Mouse (Mus musculus): Measurements from ENCODE around the gene Utp3. TPM values are rescaled to one million over a fixed set of nuclear protein-coding genes. Genes with fewer than 3 reads are reported as not detected.

The Utp3 gene
- polyA plus RNA-seq, 1 experiment from 2014 or later, result 48.3 TPM

DNA sequence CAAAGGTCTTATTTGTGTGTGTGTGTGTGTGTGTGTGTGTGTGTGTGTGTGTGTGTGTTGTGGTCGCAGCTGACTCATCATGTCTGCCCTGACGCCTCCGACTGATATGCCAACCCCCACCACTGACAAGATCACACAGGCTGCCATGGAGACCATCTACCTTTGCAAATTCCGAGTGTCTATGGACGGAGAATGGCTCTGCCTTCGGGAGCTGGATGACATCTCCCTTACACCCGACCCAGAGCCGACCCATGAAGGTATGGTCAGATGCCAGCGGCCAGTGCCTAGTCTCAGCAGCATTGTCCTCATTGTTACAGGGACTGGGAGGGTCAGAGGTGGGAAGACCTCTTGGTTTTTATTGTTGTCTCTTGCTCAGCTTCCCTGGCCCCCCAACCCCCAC lies 29.8 kb downstream of the Utp3 start:
- Histone ChIP-seq H3K4me2 (ENCODE audit: low read length) (peak overlapping the region; percentile 83), H3K4me3 (ENCODE audit: low read depth, low read length) (peak overlapping the region; percentile 67), H3K9ac (ENCODE audit: low read depth, low read length) (peak overlapping the region; percentile 77), H3K9me3 (replicated peaks; ENCODE audit: control insufficient read depth, low read length, poor library complexity, severe bottlenecking) (no peaks in the 10 kb centered on the region), H3K27ac (ENCODE audit: low read length) (peak overlapping the region; percentile 77), H3K4me1 (ENCODE audit: control insufficient read depth, insufficient read depth, low read length) (peaks cover 37% of the 10 kb centered on the region), H3K36me3 (ENCODE audit: control insufficient read depth, insufficient read depth, low read length) (no peaks in the 10 kb centered on the region), H3K27me3 (ENCODE audit: control insufficient read depth, insufficient read depth, low read depth, low read length) (no peaks in the 10 kb centered on the region)
- ATAC-seq, result peak; percentile 70
- 5% methylated on average over 9 of the region's 9 CpGs for WGBS

DNA sequence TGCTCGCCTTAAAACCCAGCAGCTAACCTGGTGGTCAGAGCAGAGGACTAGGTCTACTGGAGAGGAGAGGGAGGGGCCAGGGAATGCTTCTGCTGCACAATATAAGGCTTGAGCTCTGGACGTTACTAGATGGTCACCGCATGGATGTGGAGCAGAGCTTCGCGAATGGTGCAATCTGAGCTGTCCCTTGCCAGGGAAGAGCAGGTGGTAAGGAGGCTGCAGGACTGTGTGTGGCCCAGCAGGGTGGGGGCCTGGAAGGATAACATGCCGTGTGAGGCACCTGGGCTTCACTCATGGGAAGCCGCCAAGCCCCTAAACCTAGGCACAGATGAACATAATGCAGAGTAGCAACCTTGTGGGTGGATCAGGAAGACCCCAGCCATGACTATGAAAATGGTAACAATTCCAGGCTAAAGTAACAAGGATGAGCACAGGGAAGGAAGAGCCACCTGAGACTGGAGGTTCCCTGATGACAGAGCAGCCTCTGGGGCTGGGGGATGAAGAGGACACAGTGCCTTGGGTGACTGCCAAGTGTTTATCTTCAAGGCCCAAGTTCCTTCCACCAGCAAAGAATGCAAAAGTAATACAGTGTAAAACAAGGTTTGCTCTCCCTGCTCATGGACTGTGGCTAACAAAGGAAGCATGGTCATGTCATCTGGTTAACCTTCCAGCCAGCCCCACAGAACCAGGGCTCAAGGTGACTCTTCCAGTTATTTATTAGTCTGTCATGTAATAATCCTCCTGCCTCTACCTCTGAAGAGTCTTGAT lies 32.3 kb downstream of the Utp3 start:
- H3K9me3 ChIP-seq (replicated peaks; ENCODE audit: control insufficient read depth, low read length, poor library complexity, severe bottlenecking), result no peaks in the 10 kb centered on the region
- H3K4me3 ChIP-seq (ENCODE audit: low read depth, low read length), result peak overlapping the region; percentile 67
- no peaks in the 10 kb centered on the region for H3K36me3 ChIP-seq (ENCODE audit: control insufficient read depth, insufficient read depth, low read length)
- no peak for ATAC-seq
- peak overlapping the region; percentile 77 for H3K9ac ChIP-seq (ENCODE audit: low read depth, low read length)
- H3K4me1 ChIP-seq (ENCODE audit: control insufficient read depth, insufficient read depth, low read length), result peaks cover 41% of the 10 kb centered on the region
- no peaks in the 10 kb centered on the region for H3K27me3 ChIP-seq (ENCODE audit: control insufficient read depth, insufficient read depth, low read depth, low read length)
- H3K27ac ChIP-seq (ENCODE audit: low read length), result peak overlapping the region; percentile 6; the same call in 1 of the 2 replicates
- peak overlapping the region; percentile 83 for H3K4me2 ChIP-seq (ENCODE audit: low read length)
- 62% methylated on average over 7 of the region's 7 CpGs for WGBS

DNA sequence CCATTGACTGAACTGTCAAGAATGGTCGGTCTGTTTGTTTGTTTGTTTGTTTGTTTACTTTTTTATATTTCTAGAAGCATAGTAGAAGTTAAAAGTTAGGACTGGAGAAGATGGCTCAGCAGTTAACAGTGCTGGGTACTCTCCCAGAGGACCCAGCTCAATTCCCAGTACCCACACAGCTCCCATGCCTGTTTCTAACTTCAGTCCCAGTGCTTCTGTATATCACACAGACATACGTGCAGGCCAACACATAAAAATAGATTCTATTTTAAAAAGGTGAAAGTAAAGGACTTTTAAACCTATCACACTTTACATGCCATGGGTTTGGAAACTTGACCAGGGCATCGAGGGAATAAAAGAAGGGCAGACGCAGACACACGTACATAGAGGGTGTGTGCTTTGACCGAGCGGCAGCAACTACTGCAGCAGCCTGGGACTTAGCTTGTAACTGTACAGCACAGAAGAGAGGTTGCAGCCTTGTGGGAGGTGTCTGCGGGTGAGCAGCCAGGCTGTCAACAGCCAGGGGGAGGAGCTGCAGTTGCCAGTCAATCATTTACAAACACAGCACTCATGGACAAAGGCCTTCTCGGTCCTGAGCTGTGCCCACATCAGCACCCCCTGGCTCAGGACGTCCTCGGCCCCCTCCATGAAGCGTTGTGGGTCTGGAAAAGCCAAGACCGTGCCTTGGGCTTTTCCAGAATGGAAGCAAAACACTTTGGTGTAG lies 33.1 kb downstream of the Utp3 start:
- H3K36me3 ChIP-seq (ENCODE audit: control insufficient read depth, insufficient read depth, low read length), result no peaks in the 10 kb centered on the region
- peaks cover 43% of the 10 kb centered on the region for H3K4me1 ChIP-seq (ENCODE audit: control insufficient read depth, insufficient read depth, low read length)
- peak overlapping the region; percentile 58 for H3K9ac ChIP-seq (ENCODE audit: low read depth, low read length)
- peak overlapping the region; percentile 64 for H3K27ac ChIP-seq (ENCODE audit: low read length)
- H3K4me2 ChIP-seq (ENCODE audit: low read length), result peak overlapping the region; percentile 83
- H3K27me3 ChIP-seq (ENCODE audit: control insufficient read depth, insufficient read depth, low read depth, low read length), result no peaks in the 10 kb centered on the region
- peak overlapping the region; percentile 67 for H3K4me3 ChIP-seq (ENCODE audit: low read depth, low read length)
- WGBS, result 21% methylated on average over 13 of the region's 13 CpGs
- no peak for ATAC-seq
- H3K9me3 ChIP-seq (replicated peaks; ENCODE audit: control insufficient read depth, low read length, poor library complexity, severe bottlenecking), result no peaks in the 10 kb centered on the region

DNA sequence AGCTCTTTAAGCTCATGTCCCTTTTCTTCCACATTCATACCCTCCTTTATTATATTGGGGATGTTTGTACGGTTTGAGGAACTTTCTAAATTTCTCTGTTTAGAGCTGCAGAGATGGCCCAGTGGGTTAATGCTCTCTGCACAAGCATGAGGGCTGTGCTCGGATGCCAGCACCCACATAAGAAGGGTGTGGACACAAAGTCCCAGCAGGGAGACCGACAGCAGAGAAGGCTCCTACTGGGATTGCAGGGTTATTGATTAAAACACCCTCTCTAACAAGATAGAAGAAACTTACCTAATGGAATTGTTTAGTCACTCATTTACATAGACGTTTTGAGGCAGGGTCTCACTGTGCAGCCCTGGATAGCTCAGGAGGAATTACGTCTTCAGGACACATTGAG lies 34.2 kb downstream of the Utp3 start:
- H3K4me1 ChIP-seq (ENCODE audit: control insufficient read depth, insufficient read depth, low read length), result peaks cover 43% of the 10 kb centered on the region

DNA sequence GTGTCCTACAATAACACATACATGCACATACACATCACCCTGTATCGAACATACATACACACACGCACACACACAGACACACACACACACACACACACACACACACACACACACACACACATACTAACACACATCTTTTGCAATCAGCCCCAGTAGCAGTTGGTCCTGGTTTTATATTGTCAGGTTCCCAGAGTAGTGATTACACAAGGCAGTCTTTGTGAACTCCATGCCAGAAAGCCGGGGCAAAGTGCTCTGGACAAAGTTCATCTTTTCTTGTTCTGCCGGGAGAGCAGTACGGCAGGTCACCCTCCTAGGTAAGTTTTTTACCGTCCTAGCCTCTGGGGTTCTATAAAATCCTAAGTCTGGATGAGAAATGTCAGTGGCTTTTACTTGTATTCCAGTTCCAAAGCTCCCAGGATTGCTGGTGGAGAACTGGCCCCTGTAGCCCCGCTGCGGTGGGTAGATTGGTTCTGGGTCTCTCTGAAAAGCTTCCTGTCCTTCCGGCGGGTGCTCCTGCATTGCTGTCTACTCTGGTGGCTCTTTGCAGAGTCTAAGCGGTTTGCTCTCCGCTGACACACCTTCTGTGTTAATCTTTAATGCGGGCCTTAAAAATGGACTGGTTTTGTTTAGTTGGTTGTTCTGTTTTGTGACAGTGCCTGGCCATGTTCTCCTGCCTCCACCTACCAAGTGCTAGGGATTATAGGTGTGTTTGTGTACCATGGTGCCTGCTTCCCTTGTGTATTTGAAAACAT lies 39.3 kb downstream of the Utp3 start:
- Histone ChIP-seq H3K4me2 (ENCODE audit: low read length) (no peak overlapping the region), H3K36me3 (ENCODE audit: control insufficient read depth, insufficient read depth, low read length) (no peaks in the 10 kb centered on the region; the same call in 1 of the 2 replicates), H3K27me3 (ENCODE audit: control insufficient read depth, insufficient read depth, low read depth, low read length) (no peaks in the 10 kb centered on the region), H3K9ac (ENCODE audit: low read depth, low read length) (no peak overlapping the region), H3K27ac (ENCODE audit: low read length) (no peak overlapping the region), H3K4me1 (ENCODE audit: control insufficient read depth, insufficient read depth, low read length) (peaks cover 11% of the 10 kb centered on the region), H3K4me3 (ENCODE audit: low read depth, low read length) (no peak overlapping the region), H3K9me3 (replicated peaks; ENCODE audit: control insufficient read depth, low read length, poor library complexity, severe bottlenecking) (no peaks in the 10 kb centered on the region)
- 94% methylated on average over 13 of the region's 13 CpGs for whole genome bisulfite sequencing
- ATAC-seq, result no peak

More for the DNA sequence above, 34.2 kb downstream of the Utp3 start:
- Histone ChIP-seq H3K9ac (ENCODE audit: low read depth, low read length) (no peak overlapping the region), H3K27me3 (ENCODE audit: control insufficient read depth, insufficient read depth, low read depth, low read length) (no peaks in the 10 kb centered on the region), H3K4me2 (ENCODE audit: low read length) (peak overlapping the region; percentile 30; the same call in 1 of the 2 replicates), H3K9me3 (replicated peaks; ENCODE audit: control insufficient read depth, low read length, poor library complexity, severe bottlenecking) (no peaks in the 10 kb centered on the region), H3K4me3 (ENCODE audit: low read depth, low read length) (no peak overlapping the region), H3K36me3 (ENCODE audit: control insufficient read depth, insufficient read depth, low read length) (no peaks in the 10 kb centered on the region), H3K27ac (ENCODE audit: low read length) (no peak overlapping the region)
- WGBS, result 47% methylated on average over 5 of the region's 5 CpGs
- ATAC-seq, result no peak

DNA sequence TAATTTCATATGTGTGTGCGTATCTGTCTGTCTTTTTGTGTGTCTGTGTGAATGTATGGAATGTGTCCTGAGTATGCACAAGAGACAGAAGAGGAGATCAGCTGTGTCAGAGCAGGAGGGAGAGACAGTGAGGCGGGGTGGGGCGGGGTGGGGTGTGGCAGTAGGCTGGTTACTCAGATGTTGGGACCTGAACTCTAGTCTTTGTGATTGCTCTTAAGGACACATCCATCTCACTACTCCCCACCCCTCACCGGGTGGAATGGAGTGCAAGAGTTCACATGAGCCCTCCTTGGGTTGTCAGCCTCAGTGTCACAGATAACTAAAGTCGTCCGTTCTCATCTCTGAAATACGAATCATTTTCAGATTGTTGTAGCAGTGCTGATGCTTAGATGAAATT lies 39.9 kb downstream of the Utp3 start:
- no peaks in the 10 kb centered on the region for H3K27me3 ChIP-seq (ENCODE audit: control insufficient read depth, insufficient read depth, low read depth, low read length)
- H3K4me3 ChIP-seq (ENCODE audit: low read depth, low read length), result no peak overlapping the region
- no peak overlapping the region for H3K27ac ChIP-seq (ENCODE audit: low read length)
- no peaks in the 10 kb centered on the region; the same call in 1 of the 2 replicates for H3K36me3 ChIP-seq (ENCODE audit: control insufficient read depth, insufficient read depth, low read length)
- H3K9ac ChIP-seq (ENCODE audit: low read depth, low read length), result no peak overlapping the region
- no peak for ATAC-seq
- H3K4me2 ChIP-seq (ENCODE audit: low read length), result no peak overlapping the region
- WGBS, result 95% methylated on average over 7 of the region's 7 CpGs
- H3K9me3 ChIP-seq (replicated peaks; ENCODE audit: control insufficient read depth, low read length, poor library complexity, severe bottlenecking), result no peaks in the 10 kb centered on the region
- H3K4me1 ChIP-seq (ENCODE audit: control insufficient read depth, insufficient read depth, low read length), result peaks cover 5% of the 10 kb centered on the region

DNA sequence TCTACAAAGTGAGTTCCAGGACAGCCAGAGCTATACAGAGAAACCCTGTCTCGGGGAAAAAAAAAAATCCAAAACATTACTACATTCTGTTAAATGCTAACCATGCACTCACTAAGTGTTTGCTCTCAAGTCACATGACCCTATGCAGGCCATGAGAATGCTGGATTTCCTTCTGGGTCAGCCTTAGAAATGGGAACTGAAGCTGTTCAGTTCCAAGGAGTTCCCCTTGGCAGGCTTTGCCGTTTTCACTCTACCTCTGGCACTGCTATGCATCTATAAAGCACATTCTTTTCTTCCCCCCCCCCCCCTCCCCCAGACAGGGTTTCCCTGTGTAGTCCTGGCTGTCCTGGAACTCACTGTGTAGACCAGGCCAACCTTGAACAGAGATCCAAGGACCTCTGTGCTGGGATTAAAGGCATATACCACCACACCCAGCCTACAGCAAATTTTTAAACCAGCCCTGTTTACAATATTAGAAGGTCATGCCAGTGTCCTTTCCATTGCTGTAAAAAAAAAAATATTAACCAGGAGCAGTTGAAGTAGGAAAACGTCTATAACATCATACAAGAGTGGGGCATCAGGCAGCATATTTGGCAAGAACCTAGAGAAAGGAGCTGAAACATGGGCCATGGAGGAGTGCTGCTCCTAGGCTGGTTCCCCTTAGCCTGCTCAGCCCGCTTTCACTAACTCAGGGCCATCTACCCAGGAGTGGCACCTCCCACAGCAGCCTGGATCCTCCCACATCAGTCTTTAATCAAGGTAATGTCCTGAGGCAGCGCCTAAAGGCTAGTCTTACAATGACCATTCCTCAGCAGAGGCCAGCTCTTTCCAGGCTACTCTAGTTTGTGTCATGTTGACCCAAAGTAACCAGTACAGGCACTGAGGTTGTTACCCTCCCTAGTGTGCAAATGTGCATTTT lies 41.5 kb downstream of the Utp3 start:
- Histone ChIP-seq H3K9me3 (replicated peaks; ENCODE audit: control insufficient read depth, low read length, poor library complexity, severe bottlenecking) (no peaks in the 10 kb centered on the region), H3K4me3 (ENCODE audit: low read depth, low read length) (no peak overlapping the region), H3K27me3 (ENCODE audit: control insufficient read depth, insufficient read depth, low read depth, low read length) (no peaks in the 10 kb centered on the region), H3K27ac (ENCODE audit: low read length) (no peak overlapping the region), H3K4me2 (ENCODE audit: low read length) (no peak overlapping the region), H3K4me1 (ENCODE audit: control insufficient read depth, insufficient read depth, low read length) (peaks cover 2% of the 10 kb centered on the region; the same call in 1 of the 2 replicates), H3K36me3 (ENCODE audit: control insufficient read depth, insufficient read depth, low read length) (no peaks in the 10 kb centered on the region; the same call in 1 of the 2 replicates), H3K9ac (ENCODE audit: low read depth, low read length) (no peak overlapping the region)
- no peak for ATAC-seq
- WGBS, result 90% methylated on average over 5 of the region's 5 CpGs

DNA sequence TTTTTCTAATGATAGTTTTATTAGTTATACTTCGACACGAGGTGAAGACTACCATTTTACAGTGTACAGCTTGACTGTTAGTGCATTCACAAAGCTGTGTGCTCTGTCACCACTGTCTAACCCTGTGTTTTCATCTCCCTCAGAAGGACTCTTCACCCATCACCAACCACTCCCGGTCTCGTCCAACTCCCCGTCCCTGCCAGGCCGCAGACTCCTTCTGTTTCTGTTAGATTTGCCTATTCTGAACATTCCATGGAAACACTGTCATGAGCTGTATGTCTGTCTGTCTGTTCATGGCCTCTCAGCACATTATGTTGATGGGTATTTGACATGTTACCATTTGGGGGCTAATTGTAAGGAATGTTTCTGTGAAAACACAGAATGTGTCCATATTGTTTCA lies 44.7 kb downstream of the Utp3 start:
- Histone ChIP-seq H3K27me3 (ENCODE audit: control insufficient read depth, insufficient read depth, low read depth, low read length) (no peaks in the 10 kb centered on the region), H3K9ac (ENCODE audit: low read depth, low read length) (no peak overlapping the region), H3K4me1 (ENCODE audit: control insufficient read depth, insufficient read depth, low read length) (peaks cover 5% of the 10 kb centered on the region), H3K9me3 (replicated peaks; ENCODE audit: control insufficient read depth, low read length, poor library complexity, severe bottlenecking) (no peaks in the 10 kb centered on the region), H3K4me3 (ENCODE audit: low read depth, low read length) (no peak overlapping the region), H3K27ac (ENCODE audit: low read length) (no peak overlapping the region), H3K36me3 (ENCODE audit: control insufficient read depth, insufficient read depth, low read length) (no peaks in the 10 kb centered on the region; the same call in 1 of the 2 replicates), H3K4me2 (ENCODE audit: low read length) (no peak overlapping the region)
- WGBS, result 96% methylated on average over 6 of the region's 6 CpGs
- no peak for ATAC-seq
